Mouse (Mus musculus) spleen, adult 12 weeks (tissue): ENCODE data around the gene Lsm10.
"Not testable (repeated sequence)": the region's sequence is repeated elsewhere in the genome, so short reads cannot be mapped to it uniquely, and the experiment has no call there.

Experiments
- DNase-seq: peaks from one replicate; pipeline ENCODE4 v3.0.0; 2022; ENCODE audit warnings: low spot score

The Lsm10 gene

GRCm38 (mm10) chr4:126095622-126096430 is 597 bp upstream of the Lsm10 start:
- not testable (repeated sequence) for DNase-seq

- no peak for DNase-seq
Measured at GRCm38 (mm10) chr4:126097711-126098253, 1.4 kb downstream of the Lsm10 start.

- DNase-seq = no peak
Measured at GRCm38 (mm10) chr4:126099365-126099764, 2.9 kb downstream of the Lsm10 start.

GRCm38 (mm10) chr4:126100764-126101163 is 4.3 kb downstream of the Lsm10 start:
- DNase-seq = no peak

- DNase-seq = no peak
Measured at GRCm38 (mm10) chr4:126102061-126102841, 5.8 kb downstream of the Lsm10 start.

- DNase-seq = peak; percentile 75
Measured at GRCm38 (mm10) chr4:126103057-126103581, 6.7 kb downstream of the Lsm10 start.

GRCm38 (mm10) chr4:126103590-126104068 is 7.2 kb downstream of the Lsm10 start, which contains the start of gene Stk40:
Stk40 (plus strand) TSS chr4:126103957.
- peak; percentile 91 for DNase-seq

GRCm38 (mm10) chr4:126104261-126105075 is 8.0 kb downstream of the Lsm10 start:
- peak; percentile 29 for DNase-seq

- DNase-seq = no peak
Measured at GRCm38 (mm10) chr4:126105131-126105783, 8.8 kb downstream of the Lsm10 start.

GRCm38 (mm10) chr4:126108061-126108740 is 11.8 kb downstream of the Lsm10 start:
- no peak for DNase-seq

GRCm38 (mm10) chr4:126109613-126110373 is 13.4 kb downstream of the Lsm10 start:
- DNase-seq = no peak

- peak; percentile 55 for DNase-seq
Measured at GRCm38 (mm10) chr4:126110374-126111152, 14.1 kb downstream of the Lsm10 start.

GRCm38 (mm10) chr4:126111153-126111549 is 14.7 kb downstream of the Lsm10 start:
- no peak for DNase-seq

GRCm38 (mm10) chr4:126113243-126113642 is 16.8 kb downstream of the Lsm10 start:
- no peak for DNase-seq

- peak; percentile 29 for DNase-seq
Measured at GRCm38 (mm10) chr4:126113943-126114342, 17.5 kb downstream of the Lsm10 start.

- no peak for DNase-seq
Measured at GRCm38 (mm10) chr4:126115411-126115810, 19.0 kb downstream of the Lsm10 start.

GRCm38 (mm10) chr4:126115871-126116521 is 19.6 kb downstream of the Lsm10 start:
- DNase-seq = no peak

- DNase-seq = no peak
Measured at GRCm38 (mm10) chr4:126117116-126117515, 20.7 kb downstream of the Lsm10 start.
